Mouse (Mus musculus) G1E (cell line): Measurements from ENCODE around the gene Col6a4.

ENCODE experiments used
- CTCF ChIP-seq: IDR thresholded peaks from 2 replicates; pipeline ENCODE4 v1.5.1; 2012; ENCODE audit warnings: low read depth, low read length, inconsistent platforms, mixed read lengths
- GATA1 ChIP-seq: IDR thresholded peaks from 2 replicates; pipeline ENCODE4 v1.6.1; 2012; ENCODE audit warnings: borderline replicate concordance, low read length, inconsistent platforms, mixed read lengths
- GATA2 ChIP-seq: IDR thresholded peaks from 2 replicates; pipeline ENCODE4 v1.6.1; 2012; ENCODE audit warnings: low read depth, low read length, inconsistent platforms, borderline replicate concordance
- POLR2AphosphoS5 ChIP-seq: IDR thresholded peaks from 2 replicates; pipeline ENCODE4 v1.6.1; 2012; ENCODE audit warnings: low read depth, low read length, inconsistent platforms; ENCODE audit not compliant: insufficient replicate concordance
- TAL1 ChIP-seq: conservative IDR thresholded peaks from 2 replicates; pipeline ENCODE4 v1.6.1; 2012; ENCODE audit warnings: low read depth, low read length, inconsistent platforms, mixed read lengths

- TF ChIP-seq GATA1, result no peak
- no peak for TF ChIP-seq CTCF
- no peak for TF ChIP-seq TAL1
- no peak for TF ChIP-seq GATA2
- TF ChIP-seq POLR2AphosphoS5, result no peak
Observed at GRCm38 (mm10) chr9:106015666-106016065, 80.9 kb downstream of the Col6a4 start.
